Mouse (Mus musculus) ES-E14 (cell line): ENCODE data around the gene Mycn. TPM values are rescaled to one million over a fixed set of nuclear protein-coding genes. Genes with fewer than 3 reads are reported as not detected.

Experiments used
- DNase-seq: peaks from one replicate; pipeline ENCODE4 v3.0.0-alpha.2; 2013; ENCODE audit warnings: low read depth, low spot score
- H3K27ac ChIP-seq: 2 replicates; pipeline ENCODE4 v1.5.1; 2012; ENCODE audit warnings: low read depth, mild to moderate bottlenecking, low read length, moderate library complexity, mixed read lengths; ENCODE audit not compliant: poor library complexity, insufficient read depth, severe bottlenecking
- H3K36me3 ChIP-seq: 2 replicates; pipeline ENCODE4 v1.6.1; 2012; ENCODE audit warnings: mild to moderate bottlenecking, low read length, moderate library complexity, mixed read lengths; ENCODE audit not compliant: control insufficient read depth, poor library complexity, insufficient read depth, severe bottlenecking
- H3K4me1 ChIP-seq, 2 experiments: fragments of 150-350 bp in 1 of 2; sonication (generic) in 1 of 2; 2 replicates each; pipeline ENCODE4 v1.6.1; 2012; ENCODE audit warnings: low read length in 2 of 2, mild to moderate bottlenecking in 1 of 2, mixed read lengths in 1 of 2; ENCODE audit not compliant: control insufficient read depth in 2 of 2, insufficient read depth in 2 of 2, poor library complexity in 1 of 2
- H3K4me3 ChIP-seq, 2 experiments: fragments of 150-350 bp in 1 of 2; sonication (generic) in 1 of 2; 2 replicates each; pipeline ENCODE4 v1.5.1; 2012; ENCODE audit warnings: low read length in 2 of 2, low read depth in 1 of 2, mild to moderate bottlenecking in 1 of 2, mixed read lengths in 1 of 2; ENCODE audit not compliant: insufficient read depth in 1 of 2, poor library complexity in 1 of 2, severe bottlenecking in 1 of 2
- H3K9ac ChIP-seq: 2 replicates; pipeline ENCODE4 v1.6.1; 2012; ENCODE audit warnings: low read depth, mild to moderate bottlenecking, low read length, mixed read lengths; ENCODE audit not compliant: poor library complexity, insufficient read depth, severe bottlenecking
- H3K9me3 ChIP-seq: fragments of 150-350 bp; sonication (generic); 2 replicates; pipeline ENCODE4 v1.6.1; 2012; ENCODE audit warnings: low read depth, mild to moderate bottlenecking, low read length; ENCODE audit not compliant: control insufficient read depth, insufficient read depth
- CHD2 ChIP-seq: IDR thresholded peaks from 2 replicates; pipeline ENCODE4 v1.6.1; 2014; ENCODE audit warnings: mild to moderate bottlenecking, low read depth, low read length, inconsistent platforms
- HCFC1 ChIP-seq: IDR thresholded peaks from 2 replicates; pipeline ENCODE4 v1.6.1; 2012; ENCODE audit warnings: low read length, inconsistent platforms, borderline replicate concordance; ENCODE audit not compliant: insufficient read depth
- MAFK ChIP-seq: IDR thresholded peaks from 2 replicates; pipeline ENCODE4 v1.6.1; 2014; ENCODE audit warnings: mild to moderate bottlenecking, low read depth, low read length, inconsistent platforms; ENCODE audit not compliant: insufficient read depth
- ZC3H11A ChIP-seq: IDR thresholded peaks from 2 replicates; pipeline ENCODE4 v1.6.1; 2012; ENCODE audit warnings: low read depth, mild to moderate bottlenecking, inconsistent platforms, low read length, borderline replicate concordance
- ZNF384 ChIP-seq: IDR thresholded peaks from 2 replicates; pipeline ENCODE4 v1.6.1; 2012; ENCODE audit warnings: low read depth, low read length, inconsistent platforms
- in situ Hi-C, 2 experiments: fragments of 600-800 bp; cut with MboI; formaldehyde crosslinking; loops; one replicate each; pipeline ENCODE4 v1.15.1; 2025; ENCODE audit warnings: low sequenced_read_pairs in 2 of 2, inconsistent platforms in 1 of 2; ENCODE audit not compliant: unreplicated experiment in 2 of 2
- total RNA-seq: library from RNA; depleted of rRNA; stranded (reverse); fragments of 300-350 nt; gene quantifications from 2 replicates; pipeline ENCODE4 v1.2.3, GENCODE M21; 2012

Gene Mycn
- total RNA-seq, 1 experiment = 76.8 TPM

GRCm38 (mm10) chr12:12906771-12907170, 34.9 kb downstream of the Mycn start:
- Histone ChIP-seq H3K9ac (no peak overlapping the region), H3K9me3 (no peaks in the 10 kb centered on the region), H3K4me1 (peaks cover 12 to 16% of the 10 kb centered on the region in 2 experiments), H3K27ac (no peak overlapping the region), H3K36me3 (no peaks in the 10 kb centered on the region), H3K4me3 (no peak overlapping the region)
- TF ChIP-seq CHD2 (no peak), MAFK (no peak), ZC3H11A (no peak), ZNF384 (no peak), HCFC1 (no peak)
- DNase-seq = no peak
- in situ Hi-C loops = no loop called here

DNA sequence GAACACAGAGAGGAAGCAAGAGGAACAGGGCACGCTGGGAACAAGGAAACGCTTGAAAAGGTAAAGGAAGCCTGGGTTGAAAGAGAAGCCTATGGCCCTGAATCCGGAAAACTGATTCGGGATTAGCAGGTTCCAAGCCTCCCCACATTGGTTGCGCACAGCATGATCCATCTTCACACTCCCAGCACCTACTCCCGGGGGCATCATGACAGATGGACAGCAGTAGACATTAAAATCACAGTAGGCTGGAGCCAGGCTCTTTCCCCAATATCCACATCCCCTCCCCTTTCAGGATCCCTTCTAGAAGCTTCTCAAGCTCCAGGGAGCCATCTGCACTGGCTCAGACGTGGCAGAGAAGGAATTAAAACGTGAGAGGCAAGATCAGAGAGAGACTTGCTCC, 35.4 kb downstream of the Mycn start:
- Histone ChIP-seq H3K9ac (no peak overlapping the region), H3K9me3 (no peaks in the 10 kb centered on the region), H3K4me3 (no peak overlapping the region), H3K4me1 (peaks cover 12 to 16% of the 10 kb centered on the region in 2 experiments), H3K27ac (no peak overlapping the region), H3K36me3 (no peaks in the 10 kb centered on the region)
- TF ChIP-seq ZNF384 (no peak), ZC3H11A (no peak), MAFK (no peak), CHD2 (no peak), HCFC1 (no peak)
- in situ Hi-C loops = no loop called here
- no peak for DNase-seq

DNA sequence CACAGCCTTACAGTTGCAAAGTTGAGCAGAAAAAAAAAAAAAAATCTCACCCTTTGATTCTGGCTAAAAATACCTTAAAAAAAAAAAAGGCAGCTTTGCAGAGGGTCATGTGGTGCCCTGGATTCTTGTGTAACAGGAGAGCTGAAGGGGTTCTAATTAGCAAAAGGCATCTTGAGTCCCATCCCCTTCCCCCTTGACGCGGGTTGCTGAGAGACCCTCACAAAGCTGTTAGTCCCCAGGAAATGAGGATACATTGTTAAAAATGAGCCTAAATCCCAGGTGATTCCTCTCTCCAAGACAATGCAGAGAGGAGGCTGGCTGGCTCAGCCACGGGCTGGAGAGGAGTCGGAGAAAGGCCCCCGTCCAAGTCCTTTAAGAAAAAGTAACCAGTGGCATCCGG, 36.6 kb downstream of the Mycn start:
- H3K9ac ChIP-seq = no peak overlapping the region
- H3K4me3 ChIP-seq = peak overlapping the region in 1 of 2 experiments; percentile 1; a peak in 1 of 4 replicates
- H3K4me1 ChIP-seq = peaks cover 12 to 16% of the 10 kb centered on the region in 2 experiments
- in situ Hi-C loops = no loop called here
- no peak for DNase-seq
- no peaks in the 10 kb centered on the region for H3K36me3 ChIP-seq
- no peak for TF ChIP-seq HCFC1
- TF ChIP-seq CHD2 = no peak
- TF ChIP-seq MAFK = no peak
- TF ChIP-seq ZNF384 = peak; percentile 67; the same call in 1 of the 2 replicates
- no peak for TF ChIP-seq ZC3H11A
- H3K27ac ChIP-seq = no peak overlapping the region
- no peaks in the 10 kb centered on the region for H3K9me3 ChIP-seq

DNA sequence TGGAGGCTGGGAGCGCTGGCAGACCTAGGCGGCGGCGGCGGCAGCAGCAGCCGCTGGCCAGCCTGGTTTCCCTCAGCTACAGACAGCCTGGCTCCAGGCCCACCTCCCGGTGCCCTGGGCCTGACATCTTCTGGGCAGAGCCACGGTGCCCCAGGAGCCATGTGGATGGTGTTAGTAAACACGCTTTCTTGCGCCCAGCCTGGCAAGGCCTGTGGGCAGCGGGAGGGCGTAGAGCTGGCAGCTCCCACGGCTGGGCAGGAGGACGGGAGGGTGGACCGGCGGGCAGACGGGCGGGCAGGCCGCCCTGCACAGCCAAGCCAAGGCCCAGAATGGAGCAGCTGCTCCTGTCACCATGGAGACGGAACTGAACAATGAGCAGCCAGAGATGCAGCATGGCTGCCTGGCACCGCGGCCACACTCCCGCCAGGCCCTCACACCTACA, 37.2 kb downstream of the Mycn start:
- peaks cover 12 to 15% of the 10 kb centered on the region in 2 experiments for H3K4me1 ChIP-seq
- no peak for DNase-seq
- no peaks in the 10 kb centered on the region for H3K36me3 ChIP-seq
- H3K4me3 ChIP-seq = peak overlapping the region; percentile 58 to 64
- peak overlapping the region; percentile 45 for H3K9ac ChIP-seq
- no peak for TF ChIP-seq ZC3H11A
- no peak for TF ChIP-seq MAFK
- TF ChIP-seq CHD2 = no peak
- no peak for TF ChIP-seq ZNF384
- TF ChIP-seq HCFC1 = no peak
- no peak overlapping the region for H3K27ac ChIP-seq
- no peaks in the 10 kb centered on the region for H3K9me3 ChIP-seq
- in situ Hi-C loops = no loop called here

DNA sequence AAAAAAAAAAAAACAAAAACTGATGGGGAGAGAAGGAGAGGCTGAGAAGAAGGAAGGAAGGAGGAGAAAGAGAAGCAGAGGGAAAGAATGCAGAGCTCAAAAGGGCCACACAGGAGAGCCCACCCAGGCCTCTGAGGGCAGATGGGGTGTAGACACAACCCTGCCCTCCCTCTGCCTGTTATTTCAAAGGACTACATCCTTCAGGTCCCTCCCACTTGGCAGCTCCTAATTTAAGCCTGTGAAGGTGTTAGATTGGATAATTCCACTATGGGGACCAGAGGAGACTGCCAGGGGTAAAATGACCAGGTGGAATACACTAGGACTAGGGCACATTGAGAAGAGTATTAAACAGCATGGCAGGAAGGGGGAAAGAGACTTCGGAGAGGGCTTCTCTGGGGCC, 37.6 kb downstream of the Mycn start:
- in situ Hi-C loops = no loop called here
- Histone ChIP-seq H3K9ac (peak overlapping the region; percentile 45; the same call in 1 of the 2 replicates), H3K9me3 (no peaks in the 10 kb centered on the region), H3K27ac (no peak overlapping the region), H3K36me3 (no peaks in the 10 kb centered on the region), H3K4me3 (peak overlapping the region; percentile 58 to 64), H3K4me1 (peaks cover 11% of the 10 kb centered on the region in 2 experiments)
- no peak for DNase-seq
- TF ChIP-seq ZNF384 (no peak), CHD2 (no peak), ZC3H11A (no peak), HCFC1 (no peak)
